ENCODE assay signal across 12 mouse cellular contexts in genomic region chr2:32842558-32842957, GRCm38 (mm10). TPM values are rescaled to one million over a fixed set of nuclear protein-coding genes. Genes with fewer than 3 reads are reported as not detected.
DNase-seq lines count a peak whose midpoint lies in the region; TF ChIP-seq lines count a peak whose summit lies in the region.
"Had no signal": no experiment of that assay in that cellular context is flagged by ENCODE, and none has a peak within 500 bp of the region (broad histone marks: within the 10 kb centered on the region; RNA-seq: fewer than 3 reads in every experiment).

No protein-coding gene starts in this region.

- H3K27ac ChIP-seq in kidney, adult 2 months (ENCODE audit: insufficient read depth, low read depth, low read length) = no peak overlapping the region
- H3K27ac ChIP-seq in bone marrow macrophage, adult 2 months (ENCODE audit: insufficient read depth, low read depth, low read length) = no peak overlapping the region
- H3K27ac ChIP-seq: hindbrain, embryonic 13.5 days had no signal

- no peaks in the 10 kb centered on the region for H3K4me1 ChIP-seq in kidney, adult 2 months (ENCODE audit: control insufficient read depth, insufficient read depth, low read length)
- peaks cover 8% of the 10 kb centered on the region for H3K4me1 ChIP-seq in bone marrow macrophage, adult 2 months (ENCODE audit: control insufficient read depth, insufficient read depth, low read length)

- TF ChIP-seq CTCF in kidney, adult 2 months (conservative IDR thresholded peaks at IDR 0.05; ENCODE audit: insufficient read depth, insufficient read length, low read depth, low read length) = peak; percentile 47
- peak; percentile 72 for TF ChIP-seq CTCF in bone marrow macrophage, adult 2 months (IDR thresholded peaks at IDR 0.05; ENCODE audit: low read depth, low read length)

- no peaks in the 10 kb centered on the region for H3K36me3 ChIP-seq in kidney, adult 2 months (ENCODE audit: control insufficient read depth, insufficient read depth, low read length)

- no peak overlapping the region for H3K4me3 ChIP-seq in kidney, adult 2 months (ENCODE audit: insufficient read depth, low read depth, low read length)
- no peak overlapping the region for H3K4me3 ChIP-seq in bone marrow macrophage, adult 2 months (ENCODE audit: insufficient read depth, low read length)
- H3K4me3 ChIP-seq: hindbrain, embryonic 13.5 days; myocyte had no signal

- no peak for TF ChIP-seq POLR2A in kidney, adult 2 months (IDR thresholded peaks at IDR 0.05; ENCODE audit: low read depth, low read length)
- TF ChIP-seq POLR2A in bone marrow macrophage, adult 2 months (IDR thresholded peaks at IDR 0.05; ENCODE audit: borderline replicate concordance, low read depth, low read length) = no peak

- no peaks in the 10 kb centered on the region for H3K27me3 ChIP-seq in kidney, adult 2 months (replicated peaks; ENCODE audit: control insufficient read depth, insufficient read depth, low read length)
- H3K27me3 ChIP-seq: hindbrain, embryonic 13.5 days had no signal

- WGBS in kidney, adult 2 months = 51% methylated on average over 4 of the region's 4 CpGs

- no peak for DNase-seq in kidney, adult 2 months
- no peak for DNase-seq in kidney, postnatal 25 days
- DNase-seq in thymus, postnatal 14 days = peak; percentile 31
- DNase-seq in thymus, adult 18-20 months = no peak
- DNase-seq in frontal cortex, postnatal 25 days (ENCODE audit: low spot score in 2 of 2) = no peak
- DNase-seq in urinary bladder, postnatal 25 days (ENCODE audit: low spot score) = no peak
- DNase-seq in kidney, adult 11 months = no peak
- DNase-seq: cerebellum, adult 8-10 months; right cerebral cortex, postnatal 14 days had no signal

RNA-seq across cellular contexts. Expression of gene Stxbp1, which starts 4.5 kb away (rescaled TPM):
- polyA plus RNA-seq in kidney, adult 2 months (2012; rRNA removed) = 10.2 and 13.2 TPM in 2 replicates
- 17.1 and 17.7 TPM in 2 replicates for polyA plus RNA-seq in bone marrow macrophage, adult 2 months (2012; ENCODE audit: insufficient read depth, insufficient read length, missing spikeins)

RNA-seq across cellular contexts. Expression of gene Fam129b, which starts 33.4 kb away (rescaled TPM):
- 32.3 and 33.4 TPM in 2 replicates for polyA plus RNA-seq in kidney, adult 2 months (2012; rRNA removed)
- 78.3 and 90.1 TPM in 2 replicates for polyA plus RNA-seq in bone marrow macrophage, adult 2 months (2012; ENCODE audit: insufficient read depth, insufficient read length, missing spikeins)

RNA-seq across cellular contexts. Expression of gene Cfap157, which starts 58.3 kb away (rescaled TPM):
- 0.12 TPM in 1 of 2 replicates, not detected in the other for polyA plus RNA-seq in kidney, adult 2 months (2012; rRNA removed)
- polyA plus RNA-seq in bone marrow macrophage, adult 2 months (2012; ENCODE audit: insufficient read depth, insufficient read length, missing spikeins) = not detected in 2 replicates
